Mouse (Mus musculus): ENCODE measurements around the gene Fam3b.

Fam3b gene

DNA sequence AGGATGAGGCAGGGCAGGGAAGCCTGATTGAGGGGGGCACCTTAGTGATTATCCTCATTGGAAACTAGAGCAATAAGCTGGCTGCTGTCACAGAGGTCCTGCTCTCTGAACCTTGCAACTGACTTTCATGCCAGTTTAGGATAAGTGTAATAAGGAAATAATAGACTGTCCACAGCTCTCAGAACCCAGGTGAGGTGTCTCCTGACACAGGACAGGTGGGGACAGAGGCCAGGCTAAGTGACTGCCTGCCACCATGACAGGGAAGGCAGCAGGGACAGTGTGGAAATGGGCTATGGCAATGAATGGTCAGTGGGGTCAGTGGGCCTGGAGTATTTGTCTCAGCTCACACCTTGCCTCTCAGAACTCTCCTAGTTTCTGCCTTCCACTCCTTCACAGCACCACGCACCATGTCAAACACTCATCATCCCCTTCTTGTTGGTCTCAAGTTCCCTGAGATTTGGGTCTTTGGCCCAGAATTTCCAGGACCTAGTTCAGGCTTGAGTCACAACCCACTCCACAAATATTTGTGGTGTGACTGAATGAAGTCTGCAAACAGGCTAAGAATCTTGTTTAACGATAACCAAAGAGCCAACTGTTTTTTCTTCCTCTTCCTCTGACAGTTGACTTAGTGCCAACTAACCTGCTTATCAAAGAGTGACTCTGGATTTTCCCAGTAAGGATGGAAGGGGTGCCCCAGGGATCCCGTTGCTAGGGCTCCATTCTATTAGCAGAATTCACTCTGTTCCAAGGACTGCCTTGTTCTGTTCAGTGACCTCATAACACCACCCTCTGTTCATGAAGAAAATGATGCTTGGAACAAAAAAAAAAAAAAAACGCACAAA is at the start of gene Fam3b:
Gene Fam3b, minus strand, starts transcription at position 718 of the 842 bp plus-strand sequence.
- no peak for DNase-seq (ENCODE audit: extremely low read depth, low read depth)

DNA sequence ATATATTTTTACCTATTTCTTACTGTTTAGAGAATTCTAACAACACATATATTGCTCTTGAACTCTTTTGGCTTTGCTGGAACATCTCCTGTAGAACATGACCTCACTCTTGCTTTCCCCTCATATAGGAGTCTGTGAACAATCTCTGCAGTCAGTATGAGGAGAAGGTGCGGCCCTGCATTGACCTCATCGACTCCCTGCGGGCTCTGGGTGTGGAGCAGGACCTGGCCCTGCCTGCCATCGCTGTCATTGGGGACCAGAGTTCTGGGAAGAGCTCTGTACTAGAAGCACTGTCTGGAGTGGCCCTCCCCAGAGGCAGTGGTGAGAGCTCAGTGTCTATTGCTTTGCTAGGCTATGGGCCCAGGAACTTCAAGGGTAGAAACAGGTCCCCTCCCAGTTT is 29.7 kb upstream of the Fam3b start:
- DNase-seq (ENCODE audit: extremely low read depth, low read depth), result no peak

DNA sequence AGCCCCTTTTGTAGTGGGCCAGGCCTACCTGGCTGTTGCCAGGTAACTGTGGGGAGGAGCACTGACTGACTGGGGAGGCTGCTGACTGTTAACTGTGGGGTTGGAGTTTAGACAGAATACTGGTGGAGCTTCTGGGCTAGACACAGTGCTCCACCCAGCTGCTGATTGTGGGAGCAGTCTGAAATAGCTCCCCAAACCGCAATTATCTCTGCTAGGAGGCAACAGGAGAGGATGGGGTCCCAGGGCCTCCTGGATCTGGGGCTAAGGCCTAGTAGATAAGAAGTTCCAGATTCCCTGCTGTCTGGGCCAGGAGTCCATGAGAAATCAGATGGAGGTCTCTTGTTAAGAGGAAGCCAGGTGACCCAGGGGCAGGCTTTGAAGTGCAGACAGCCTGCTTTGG is 22.2 kb upstream of the Fam3b start:
- DNase-seq (ENCODE audit: extremely low read depth, low read depth), result no peak

DNA sequence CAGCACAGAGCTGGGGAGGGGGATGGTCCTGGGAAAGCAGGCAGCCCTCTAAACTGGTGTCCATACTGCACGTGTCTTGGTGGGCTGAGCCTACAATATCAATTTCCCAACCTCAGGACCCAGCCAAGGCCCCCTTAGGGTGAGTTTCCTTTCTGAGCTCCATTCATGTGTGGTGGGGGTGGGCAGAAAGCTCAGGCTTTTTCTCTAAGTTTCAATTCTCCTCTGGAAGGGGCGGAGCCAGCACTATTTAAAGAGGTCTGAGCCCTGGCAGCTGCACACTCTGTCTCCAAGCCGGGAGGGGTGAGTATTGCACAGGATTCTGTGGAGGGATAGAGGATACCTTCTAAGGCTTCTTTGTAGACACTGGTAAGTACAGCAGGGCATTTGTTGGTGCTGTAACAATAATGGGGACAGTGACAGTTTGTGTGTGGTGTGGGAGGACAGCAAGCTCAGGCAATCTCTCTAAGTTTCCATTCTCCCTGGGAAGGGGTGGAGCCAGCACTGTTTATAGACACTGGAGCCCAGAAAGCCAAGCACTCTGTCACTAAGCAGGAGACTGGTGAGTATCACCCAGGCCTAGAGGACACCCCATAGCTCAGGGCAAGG is 21.3 kb upstream of the Fam3b start:
- DNase-seq (ENCODE audit: extremely low read depth, low read depth), result no peak

DNA sequence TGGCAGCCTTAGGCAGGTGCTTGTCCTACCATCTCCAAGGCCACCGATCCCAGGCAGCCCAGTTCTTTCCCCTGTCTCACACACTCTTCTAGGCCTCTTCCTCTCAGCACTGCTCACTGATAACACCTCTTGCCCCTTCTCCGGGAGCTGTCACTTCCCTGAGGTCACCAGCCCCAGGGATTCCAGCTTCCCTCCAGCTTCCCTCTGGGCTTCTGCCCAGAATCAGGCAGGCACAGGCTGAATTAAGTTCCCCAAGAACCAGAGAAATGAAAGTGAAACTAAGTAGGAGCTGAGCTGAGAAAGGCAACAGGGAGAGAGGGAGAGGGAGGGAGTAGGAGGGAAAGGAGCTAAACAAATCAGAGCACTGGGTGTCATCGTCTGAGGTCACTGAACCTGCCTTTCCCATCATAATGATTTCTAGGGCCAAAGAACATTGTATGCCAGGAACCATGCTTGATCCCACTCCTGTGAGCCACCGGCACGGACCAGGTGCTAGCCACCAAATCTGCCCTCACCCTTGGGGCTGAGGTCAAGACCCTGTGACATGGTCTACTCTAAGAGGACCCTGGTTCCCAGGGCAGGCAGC is 20.4 kb upstream of the Fam3b start:
- DNase-seq (ENCODE audit: extremely low read depth, low read depth), result no peak

DNA sequence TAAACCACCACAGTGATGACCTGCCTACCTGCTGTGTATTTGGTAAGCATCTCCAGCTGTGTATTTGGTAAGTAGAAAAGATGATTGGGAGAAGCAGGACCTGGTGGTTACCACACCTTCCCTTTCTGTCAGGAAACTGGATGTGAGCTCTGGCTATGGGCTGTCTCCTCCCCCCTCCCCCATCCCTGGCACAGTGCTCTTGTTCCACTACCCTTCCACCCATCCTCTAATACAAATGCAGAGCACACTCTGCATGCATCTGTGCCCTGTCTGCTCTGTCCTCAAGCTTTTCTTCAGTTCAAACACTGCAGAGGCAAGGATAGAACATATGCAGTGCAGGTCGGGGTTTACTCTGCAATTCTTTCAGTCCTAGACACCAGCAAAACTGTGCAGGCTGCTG is 19.8 kb upstream of the Fam3b start:
- DNase-seq (ENCODE audit: extremely low read depth, low read depth), result no peak

DNA sequence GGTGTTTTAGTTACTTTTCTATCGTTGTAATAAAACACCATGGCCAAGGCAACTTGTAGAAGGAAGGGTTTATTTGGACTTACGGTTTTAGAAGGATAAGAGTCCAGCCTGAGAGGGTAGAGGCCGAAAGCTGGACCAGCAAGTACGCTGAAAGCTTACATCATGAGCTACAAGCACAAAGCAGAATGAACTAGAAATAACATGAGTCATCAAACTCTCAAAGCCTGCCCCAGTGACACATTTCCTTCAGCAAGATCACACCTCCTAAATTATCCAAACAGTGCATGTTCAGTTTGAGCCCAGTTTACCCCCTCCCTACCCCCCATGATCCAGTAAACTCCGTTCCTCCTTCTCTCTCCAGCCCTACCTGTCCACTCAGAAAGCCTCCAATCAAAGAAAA is 19.1 kb upstream of the Fam3b start:
- DNase-seq (ENCODE audit: extremely low read depth, low read depth), result no peak

DNA sequence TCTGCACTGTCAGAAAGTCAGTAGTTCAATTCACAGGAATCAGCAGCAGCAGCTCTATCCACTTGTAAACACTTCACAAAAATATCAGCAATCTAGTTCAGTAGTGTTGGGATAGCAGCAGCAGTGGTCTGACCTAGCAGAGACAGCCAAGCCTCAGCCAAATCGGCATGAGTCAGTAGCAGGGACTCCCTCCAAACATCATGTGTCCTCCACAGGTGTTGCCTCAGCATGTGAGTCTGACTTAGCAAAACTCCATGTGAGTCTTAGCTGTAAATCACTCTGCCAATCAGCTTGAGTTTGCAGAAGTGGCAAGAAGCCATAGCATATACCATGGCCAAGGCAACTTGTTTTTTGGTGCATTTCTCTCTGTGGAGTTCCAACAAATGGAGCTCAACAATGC is 18.5 kb upstream of the Fam3b start:
- no peak for DNase-seq (ENCODE audit: extremely low read depth, low read depth)

DNA sequence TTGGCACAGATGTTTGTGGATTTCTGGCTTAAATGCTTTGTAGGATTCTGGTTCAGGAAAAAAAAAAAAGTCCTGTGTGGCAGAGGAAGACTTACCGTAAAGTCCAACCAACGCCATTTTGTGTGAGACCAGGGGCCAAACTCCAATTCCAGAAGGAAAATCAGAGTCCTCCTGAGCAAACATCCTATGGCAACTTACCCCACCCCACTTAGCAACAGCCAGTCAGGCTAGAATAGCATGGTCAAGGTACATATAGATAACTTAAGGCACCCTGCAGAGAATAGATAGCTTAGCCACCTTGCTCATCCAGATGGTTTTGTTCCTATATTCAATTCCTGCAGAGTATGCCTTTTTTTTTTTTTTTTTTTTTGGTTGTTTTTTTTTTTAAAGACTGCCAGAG is 14.6 kb upstream of the Fam3b start:
- DNase-seq (ENCODE audit: extremely low read depth, low read depth), result no peak

DNA sequence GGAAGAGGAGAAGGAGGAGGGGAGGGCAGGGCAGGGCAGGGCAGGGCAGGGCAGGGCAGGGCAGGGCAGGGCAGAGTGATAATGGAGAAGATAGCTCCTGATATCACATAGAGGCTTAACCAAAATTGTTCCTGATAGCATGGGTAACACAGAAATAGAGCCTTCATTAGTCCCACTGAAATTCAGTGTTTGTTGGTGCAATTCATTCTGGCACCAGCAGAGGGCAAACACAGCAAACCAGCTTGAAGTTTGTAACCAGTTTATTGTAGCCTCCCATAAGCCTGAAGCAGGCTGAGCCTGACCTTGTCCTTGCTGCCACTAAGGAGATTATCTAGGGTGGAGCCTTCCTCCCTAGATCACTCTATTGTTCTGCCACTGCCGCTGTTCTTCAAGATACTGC is 8.4 kb upstream of the Fam3b start:
- DNase-seq (ENCODE audit: extremely low read depth, low read depth), result peak; percentile 63

DNA sequence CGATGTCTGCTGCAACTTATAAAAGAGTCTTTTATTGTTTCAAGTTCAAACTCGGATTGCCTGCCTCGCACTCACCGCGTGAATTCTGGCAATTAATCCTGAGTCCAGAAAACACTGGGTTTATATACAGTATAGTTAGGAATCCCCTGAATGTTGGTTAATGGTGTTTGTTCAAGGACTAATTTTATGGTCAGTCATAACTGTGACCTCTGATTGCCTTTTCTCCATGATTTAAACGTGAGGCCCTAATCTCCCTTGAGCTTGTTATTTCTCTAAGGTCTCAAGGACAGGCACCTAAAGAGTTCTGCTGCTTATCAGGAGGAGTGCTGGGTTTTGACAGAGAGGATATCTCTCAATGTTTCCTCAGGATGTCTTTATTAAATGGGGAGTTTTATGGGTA is 7.4 kb upstream of the Fam3b start:
- DNase-seq (ENCODE audit: extremely low read depth, low read depth), result no peak

DNA sequence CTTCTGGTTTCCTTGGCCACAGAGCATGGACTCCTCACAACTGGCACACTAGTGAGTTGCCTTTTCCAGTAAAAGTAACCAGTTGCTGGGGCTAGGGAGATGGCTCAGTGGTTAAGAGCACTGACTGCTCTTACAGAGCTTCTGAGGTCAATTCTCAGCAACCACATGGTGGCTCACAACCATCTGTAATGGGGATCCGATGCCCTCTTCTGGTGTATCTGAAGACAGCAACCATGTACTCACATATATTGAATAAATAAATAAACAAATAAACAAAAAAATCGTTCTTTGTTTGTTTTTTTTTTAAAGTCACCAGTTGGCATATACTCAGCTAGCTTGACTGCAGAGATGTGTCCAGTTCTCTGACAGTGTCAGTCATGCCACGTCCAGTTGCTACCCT is 1.7 kb upstream of the Fam3b start:
- no peak for DNase-seq (ENCODE audit: extremely low read depth, low read depth)

DNA sequence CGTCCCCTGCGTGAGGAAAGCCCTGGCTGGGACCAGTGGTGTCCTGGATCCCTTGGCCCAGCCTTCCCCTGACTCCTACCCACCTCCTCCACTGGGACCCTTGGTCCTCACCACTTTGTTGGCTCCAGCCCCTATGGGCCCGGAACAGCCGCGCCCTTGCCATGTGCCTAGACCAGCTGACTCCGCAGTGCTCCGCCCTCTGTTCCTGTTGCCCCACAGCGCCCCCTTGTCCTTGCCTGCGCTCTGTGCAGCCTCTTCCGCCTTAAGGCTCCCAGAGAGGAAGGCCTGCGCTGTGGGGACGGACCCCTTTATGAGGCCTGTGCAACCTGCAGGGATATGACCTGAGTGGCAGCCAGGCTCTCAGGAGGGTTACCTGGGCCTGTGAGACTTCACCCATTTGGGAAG is 2.3 kb downstream of the Fam3b start:
- DNase-seq (ENCODE audit: extremely low read depth, low read depth), result peak; percentile 77

DNA sequence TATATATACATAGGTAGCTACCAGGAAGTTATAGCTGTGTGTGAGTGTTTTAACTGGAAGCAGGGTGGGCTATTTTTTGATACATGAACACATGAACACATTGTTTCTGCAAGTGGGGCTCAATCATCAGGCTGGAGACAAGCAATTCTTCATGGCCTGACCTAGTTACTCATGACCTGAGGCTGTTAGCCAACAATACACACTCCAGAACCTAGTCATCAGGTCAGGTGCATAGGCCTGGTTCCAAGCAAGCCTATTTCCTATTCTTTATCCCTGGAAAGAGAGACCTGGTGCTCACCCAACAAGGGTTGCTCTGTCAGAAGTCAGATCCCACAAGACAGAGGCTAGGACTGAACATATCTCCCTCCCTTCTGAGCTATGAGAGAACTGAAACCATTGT is 3.1 kb downstream of the Fam3b start:
- DNase-seq (ENCODE audit: extremely low read depth, low read depth), result no peak

DNA sequence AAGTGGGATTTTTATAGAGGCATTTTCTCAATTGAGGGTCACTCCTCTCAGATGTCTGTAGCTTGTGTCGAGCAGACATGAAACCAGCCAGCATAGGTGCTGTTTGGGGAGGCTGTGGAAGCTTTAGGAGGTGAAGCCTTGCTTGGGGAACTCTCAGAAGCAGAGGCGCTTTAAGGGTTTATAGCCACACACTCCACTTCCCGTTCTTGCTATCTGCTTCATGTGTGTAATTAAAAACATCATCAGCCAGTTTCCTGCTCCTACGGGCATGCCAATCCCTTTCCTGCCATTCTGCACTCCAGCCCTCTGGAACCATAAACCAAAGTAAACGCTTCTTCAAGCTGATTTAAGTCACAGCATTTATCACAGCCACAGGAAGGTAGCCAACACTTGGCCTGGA is 3.8 kb downstream of the Fam3b start:
- peak; percentile 61 for DNase-seq (ENCODE audit: extremely low read depth, low read depth)

DNA sequence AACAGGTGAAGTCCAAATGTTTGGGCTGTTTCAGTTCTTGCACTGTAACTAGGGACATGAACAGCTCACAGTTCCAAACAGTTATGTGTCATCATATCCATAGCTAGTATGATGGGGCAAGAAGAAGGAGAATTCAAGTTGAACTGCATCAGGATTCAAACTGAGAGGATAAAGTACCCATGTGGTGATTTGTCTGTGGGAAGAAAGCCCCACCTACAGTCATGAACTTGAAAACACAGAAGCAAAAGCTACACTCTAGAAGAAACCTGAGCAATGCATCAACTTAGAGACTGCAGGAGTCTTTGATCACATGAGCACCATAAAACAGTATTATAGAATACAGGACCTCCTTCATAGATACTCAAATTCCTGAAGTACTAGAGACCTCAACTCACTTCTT is 6.8 kb downstream of the Fam3b start:
- DNase-seq (ENCODE audit: extremely low read depth, low read depth), result no peak

DNA sequence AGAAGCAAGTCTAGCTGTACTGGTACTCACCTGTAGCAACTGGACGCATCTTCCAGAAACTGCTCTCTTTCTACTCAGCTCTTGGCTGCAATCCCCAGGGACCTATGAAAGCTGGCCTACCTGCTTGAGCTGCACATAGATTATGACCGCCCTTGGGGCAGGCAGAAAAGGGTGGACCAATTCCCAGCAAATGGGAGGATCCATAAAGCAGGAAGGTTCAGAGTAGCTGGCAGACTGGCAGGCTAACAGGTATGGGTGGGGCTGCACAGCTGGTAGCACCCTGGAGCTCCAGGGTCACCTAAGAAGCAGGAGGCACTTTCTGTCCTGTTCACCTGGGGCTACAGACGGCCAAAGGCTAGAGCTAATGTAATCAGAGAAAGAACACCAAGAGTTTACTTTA is 9.8 kb downstream of the Fam3b start:
- no peak for DNase-seq (ENCODE audit: extremely low read depth, low read depth)

DNA sequence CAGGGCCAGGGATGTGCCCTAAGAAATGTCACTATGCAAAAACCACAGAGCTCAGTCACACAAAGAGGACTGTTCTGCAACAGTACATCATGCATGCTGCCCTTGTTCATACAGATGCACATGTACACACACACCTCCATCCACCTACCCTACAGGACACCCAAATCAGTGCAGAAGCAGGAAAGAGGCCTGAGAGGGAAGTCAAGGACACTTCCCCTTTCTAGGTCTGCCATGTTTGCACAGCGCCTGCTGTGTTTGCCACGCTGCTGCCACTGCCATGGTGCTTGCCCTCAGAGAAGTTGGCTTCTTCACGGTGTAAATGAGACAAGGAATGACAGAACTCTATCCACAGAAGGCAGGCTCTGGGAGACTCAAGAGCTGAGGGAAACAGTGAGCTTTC is 10.8 kb downstream of the Fam3b start:
- no peak for DNase-seq (ENCODE audit: extremely low read depth, low read depth)

DNA sequence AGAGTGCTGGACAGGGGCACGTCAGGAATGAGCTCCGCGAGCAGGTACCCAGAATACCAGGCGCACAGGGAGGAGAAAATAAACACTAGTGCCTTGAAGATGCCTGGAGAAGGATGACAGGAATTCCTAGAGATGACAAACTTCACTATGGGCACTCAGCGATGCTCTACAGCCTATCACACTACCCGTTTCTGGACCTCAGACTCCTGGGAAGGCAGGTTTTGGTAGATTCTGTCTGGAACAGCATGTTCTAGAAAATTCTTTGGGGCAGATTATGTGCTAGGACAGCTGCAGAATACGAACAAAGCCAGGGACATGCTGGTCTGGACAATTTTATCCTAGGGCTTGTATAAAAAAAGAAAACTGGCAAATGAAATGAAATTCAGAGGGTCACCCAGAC is 13.7 kb downstream of the Fam3b start:
- DNase-seq (ENCODE audit: extremely low read depth, low read depth), result no peak

DNA sequence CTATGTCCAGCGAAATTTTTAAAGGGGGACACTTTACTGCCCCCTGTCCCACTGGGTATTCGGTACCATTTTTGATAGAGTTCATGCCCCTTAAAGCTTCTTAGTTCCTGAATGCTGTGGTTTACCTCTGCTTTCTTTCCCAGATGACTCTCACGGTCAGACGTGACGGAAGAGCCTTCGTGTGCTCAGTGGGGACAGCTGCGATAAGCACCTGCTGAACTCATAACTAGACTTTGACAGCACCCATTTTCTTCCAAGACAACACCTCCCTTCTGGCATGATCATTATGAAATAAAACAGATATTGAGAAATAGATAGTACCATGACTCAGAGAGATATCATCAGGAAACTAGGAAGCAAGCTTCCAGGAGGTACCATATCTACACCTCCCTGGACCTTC is 15.2 kb downstream of the Fam3b start:
- no peak for DNase-seq (ENCODE audit: extremely low read depth, low read depth)

DNA sequence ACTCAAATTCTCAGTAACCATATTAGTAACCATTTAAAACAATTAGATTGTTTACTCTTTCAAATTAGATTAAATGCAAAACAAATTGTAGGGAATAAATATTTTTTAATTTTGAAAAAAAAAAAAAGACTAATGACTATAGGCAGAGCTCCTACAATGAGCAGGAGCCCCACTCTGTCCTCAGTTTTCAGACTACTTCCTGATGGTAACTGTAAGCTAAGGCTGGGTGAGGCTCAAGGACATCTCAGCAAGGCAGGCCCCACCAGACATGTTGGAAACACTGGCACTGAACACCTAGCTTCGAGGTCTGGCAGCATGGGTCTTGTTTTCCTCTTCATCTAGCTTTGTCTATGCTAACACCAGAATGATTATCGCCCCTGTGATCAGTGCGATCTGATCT is 16.5 kb downstream of the Fam3b start:
- DNase-seq (ENCODE audit: extremely low read depth, low read depth), result no peak

DNA sequence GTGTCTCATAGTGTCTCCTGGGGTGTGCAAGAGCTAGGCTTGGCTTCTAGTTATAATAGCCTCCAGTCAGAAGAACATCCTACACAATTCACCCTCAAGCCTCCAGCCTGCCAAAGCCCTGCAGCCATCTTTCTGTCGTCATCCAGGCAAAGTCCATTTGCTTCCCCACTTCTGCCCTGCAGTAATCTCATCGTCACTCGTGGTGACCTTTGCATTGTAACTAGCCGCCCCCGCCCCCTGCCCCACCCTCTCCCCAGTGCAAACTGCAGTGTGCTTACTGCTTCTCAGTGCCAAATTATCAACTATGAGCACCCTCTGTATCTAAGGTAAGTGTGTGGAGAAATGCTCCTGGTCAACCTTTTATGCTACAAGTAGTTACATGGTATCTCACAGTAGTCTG is 16.9 kb downstream of the Fam3b start:
- DNase-seq (ENCODE audit: extremely low read depth, low read depth), result no peak

DNA sequence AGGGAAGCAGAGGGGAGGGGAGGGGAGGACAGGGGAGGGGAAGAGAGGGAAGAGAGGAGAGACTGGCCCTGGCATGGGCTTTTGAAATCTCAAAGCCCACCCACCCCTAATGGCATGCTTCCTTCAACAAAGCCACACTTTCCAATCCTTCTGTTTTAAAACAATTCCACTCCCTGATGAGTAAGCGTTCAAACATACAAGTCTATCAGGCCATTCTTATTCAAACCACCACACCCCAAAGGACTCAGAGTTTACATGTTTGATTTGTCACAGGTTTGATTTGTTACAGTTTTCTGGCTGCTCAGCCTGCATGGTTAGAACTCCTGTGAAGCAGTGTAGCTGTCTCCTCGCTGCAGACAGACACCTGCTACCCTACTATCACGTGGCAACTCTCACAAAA is 18.6 kb downstream of the Fam3b start:
- DNase-seq (ENCODE audit: extremely low read depth, low read depth), result no peak
